Comparison of ENCODE assay signal across 9 mouse cellular contexts in the genomic region with DNA sequence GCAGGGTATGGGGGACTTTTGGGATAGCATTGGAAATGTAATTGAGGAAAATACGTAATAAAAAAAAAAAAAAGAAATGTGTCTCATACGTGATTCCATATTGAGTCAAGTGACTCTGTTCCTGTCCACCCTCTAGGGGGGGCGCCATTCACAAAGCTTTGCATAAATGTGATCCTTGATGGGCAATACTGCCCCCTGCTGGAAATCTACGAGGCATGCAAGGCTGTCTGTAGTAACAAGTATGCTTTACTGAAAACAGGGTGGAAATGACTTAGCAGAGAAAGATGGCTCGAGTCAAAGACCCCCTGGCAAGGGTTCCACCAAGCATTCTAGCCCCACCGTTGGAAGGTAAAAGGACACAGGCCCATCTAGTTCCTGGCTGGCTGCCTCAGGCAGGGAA.
A peak's percentile ranks its signal among the peaks of the same experiment; 100 is the strongest.
DNase-seq lines count a peak whose midpoint lies in the region; ATAC-seq and TF ChIP-seq lines count a peak whose summit lies in the region.
"Had no signal": no experiment of that assay in that cellular context is flagged by ENCODE, and none has a peak within 500 bp of the region (broad histone marks: within the 10 kb centered on the region; RNA-seq: fewer than 3 reads in every experiment).

No protein-coding gene starts in this region.

- no peak overlapping the region for H3K4me2 ChIP-seq in kidney, embryonic 16.5 days (replicated peaks; ENCODE audit: low read depth, low read length)
- no peak overlapping the region for H3K4me2 ChIP-seq in forebrain, embryonic 15.5 days (replicated peaks)
- H3K4me2 ChIP-seq: neural tube, embryonic 13.5 days had no signal

- no peaks in the 10 kb centered on the region for H3K4me1 ChIP-seq in kidney, embryonic 16.5 days (ENCODE audit: insufficient read depth, low read length)
- no peaks in the 10 kb centered on the region for H3K4me1 ChIP-seq in testis, adult 2 months (ENCODE audit: control insufficient read depth, insufficient read depth, low read length)
- H3K4me1 ChIP-seq in forebrain, embryonic 15.5 days: no peaks in the 10 kb centered on the region
- H3K4me1 ChIP-seq: neural tube, embryonic 13.5 days had no signal

- DNase-seq in kidney, postnatal 4 days: peak; percentile 23 to 44
- peak; percentile 13 for DNase-seq in T-cell, adult 2 months (ENCODE audit: low spot score)
- DNase-seq in embryo, embryonic 9.5 days (ENCODE audit: extremely low spot score): peak; percentile 28
- DNase-seq in neural tube, embryonic 10.5 days (ENCODE audit: extremely low spot score, low spot score): no peak
- no peak for DNase-seq in heart, postnatal 36 days

- peak; percentile 46; the same call in 1 of the 2 replicates for TF ChIP-seq CTCF in testis, adult 2 months (IDR thresholded peaks at IDR 0.05; ENCODE audit: control insufficient read depth, insufficient read depth, insufficient replicate concordance, low read depth, low read length)

- H3K36me3 ChIP-seq in kidney, embryonic 16.5 days (ENCODE audit: insufficient read depth, low read length): no peaks in the 10 kb centered on the region
- H3K36me3 ChIP-seq in testis, adult 2 months (ENCODE audit: control insufficient read depth, insufficient read depth, low read length): no peaks in the 10 kb centered on the region
- H3K36me3 ChIP-seq in forebrain, embryonic 15.5 days: no peaks in the 10 kb centered on the region
- H3K36me3 ChIP-seq: neural tube, embryonic 13.5 days had no signal

- intact Hi-C loops in heart, postnatal 36 days (cut with DNase I): no loop called here

- H3K27me3 ChIP-seq in kidney, embryonic 16.5 days (ENCODE audit: insufficient read depth, low read length): no peaks in the 10 kb centered on the region
- H3K27me3 ChIP-seq in testis, adult 2 months (ENCODE audit: control insufficient read depth, insufficient read depth, low read length): no peaks in the 10 kb centered on the region
- no peaks in the 10 kb centered on the region for H3K27me3 ChIP-seq in forebrain, embryonic 15.5 days
- H3K27me3 ChIP-seq: neural tube, embryonic 13.5 days had no signal

- no peak for TF ChIP-seq POLR2A in testis, adult 2 months (IDR thresholded peaks at IDR 0.05; ENCODE audit: control insufficient read depth, low read depth, low read length)

- no peak overlapping the region for H3K4me3 ChIP-seq in kidney, embryonic 16.5 days (ENCODE audit: low read length)
- H3K4me3 ChIP-seq in testis, adult 2 months (ENCODE audit: control insufficient read depth, low read depth, low read length): no peak overlapping the region
- no peak overlapping the region for H3K4me3 ChIP-seq in forebrain, embryonic 15.5 days
- H3K4me3 ChIP-seq: neural tube, embryonic 13.5 days had no signal

- WGBS in kidney, embryonic 16.5 days: 52% methylated on average over 6 of the region's 6 CpGs
- WGBS in forebrain, embryonic 15.5 days: 51% methylated on average over 6 of the region's 6 CpGs

- ATAC-seq in kidney, embryonic 16.5 days (ENCODE audit: low FRiP score, low TSS enrichment): no peak
- no peak for ATAC-seq in forebrain, embryonic 15.5 days (replicated peaks)

- H3K9ac ChIP-seq in kidney, embryonic 16.5 days (replicated peaks; ENCODE audit: low read length): no peak overlapping the region
- no peak overlapping the region for H3K9ac ChIP-seq in forebrain, embryonic 15.5 days (replicated peaks)
- H3K9ac ChIP-seq: neural tube, embryonic 13.5 days had no signal

- no peak overlapping the region for H3K27ac ChIP-seq in kidney, embryonic 16.5 days (ENCODE audit: low read length)
- H3K27ac ChIP-seq in testis, adult 2 months (ENCODE audit: control insufficient read depth, insufficient read depth, low read depth, low read length): no peak overlapping the region
- H3K27ac ChIP-seq in forebrain, embryonic 15.5 days (replicated peaks): no peak overlapping the region
- H3K27ac ChIP-seq: neural tube, embryonic 13.5 days had no signal

- H3K9me3 ChIP-seq in kidney, embryonic 16.5 days (ENCODE audit: low read length): no peaks in the 10 kb centered on the region
- no peaks in the 10 kb centered on the region for H3K9me3 ChIP-seq in forebrain, embryonic 15.5 days
- H3K9me3 ChIP-seq: neural tube, embryonic 13.5 days had no signal

Comparison
In these comparisons a context has a peak if more than half of its experiments do, and no peak if none do; other contexts are left out.
1. DNase-seq: peak in kidney, postnatal 4 days (2 of 2), T-cell, adult 2 months (single experiment) and embryo, embryonic 9.5 days (single experiment); none in neural tube, embryonic 10.5 days (single experiment) and heart, postnatal 36 days (0 of 2).